8 mouse cellular contexts compared by ENCODE assay signal in genomic region chr11:47378843-47379629, GRCm38 (mm10).
DNase-seq lines count a peak whose midpoint lies in the region; ATAC-seq lines count a peak whose summit lies in the region.

No protein-coding gene starts in this region.

- H3K4me1 ChIP-seq in heart, embryonic 13.5 days: peaks cover 30% of the 10 kb centered on the region
- peaks cover 9% of the 10 kb centered on the region; the same call in 1 of the 2 replicates for H3K4me1 ChIP-seq in kidney, embryonic 16.5 days (ENCODE audit: insufficient read depth, low read length)
- no peaks in the 10 kb centered on the region for H3K4me1 ChIP-seq in liver, embryonic 12.5 days
- peaks cover 8% of the 10 kb centered on the region for H3K4me1 ChIP-seq in neural tube, embryonic 13.5 days (replicated peaks)

- H3K27me3 ChIP-seq in heart, embryonic 13.5 days (replicated peaks): no peaks in the 10 kb centered on the region
- no peaks in the 10 kb centered on the region for H3K27me3 ChIP-seq in kidney, embryonic 16.5 days (ENCODE audit: insufficient read depth, low read length)
- H3K27me3 ChIP-seq in liver, embryonic 12.5 days (replicated peaks): no peaks in the 10 kb centered on the region
- no peaks in the 10 kb centered on the region for H3K27me3 ChIP-seq in neural tube, embryonic 13.5 days

- H3K4me2 ChIP-seq in heart, embryonic 13.5 days: peak overlapping the region; percentile 75
- peak overlapping the region; percentile 77 for H3K4me2 ChIP-seq in kidney, embryonic 16.5 days (replicated peaks; ENCODE audit: low read depth, low read length)
- peak overlapping the region; percentile 49 for H3K4me2 ChIP-seq in liver, embryonic 12.5 days
- H3K4me2 ChIP-seq in neural tube, embryonic 13.5 days: peak overlapping the region; percentile 58

- no peaks in the 10 kb centered on the region for H3K9me3 ChIP-seq in heart, embryonic 13.5 days
- no peaks in the 10 kb centered on the region for H3K9me3 ChIP-seq in kidney, embryonic 16.5 days (ENCODE audit: low read length)
- H3K9me3 ChIP-seq in liver, embryonic 12.5 days (replicated peaks): no peaks in the 10 kb centered on the region
- no peaks in the 10 kb centered on the region for H3K9me3 ChIP-seq in neural tube, embryonic 13.5 days

- WGBS in heart, embryonic 13.5 days: 5% methylated on average over 25 of the region's 25 CpGs
- WGBS in kidney, embryonic 16.5 days: 1% methylated on average over 25 of the region's 25 CpGs
- 17% methylated on average over 25 of the region's 25 CpGs for WGBS in liver, embryonic 12.5 days (ENCODE audit: insufficient replicate concordance)
- 21% methylated on average over 25 of the region's 25 CpGs for WGBS in neural tube, embryonic 13.5 days

- H3K36me3 ChIP-seq in heart, embryonic 13.5 days: no peaks in the 10 kb centered on the region
- H3K36me3 ChIP-seq in kidney, embryonic 16.5 days (ENCODE audit: insufficient read depth, low read length): no peaks in the 10 kb centered on the region
- no peaks in the 10 kb centered on the region for H3K36me3 ChIP-seq in liver, embryonic 12.5 days
- H3K36me3 ChIP-seq in neural tube, embryonic 13.5 days: no peaks in the 10 kb centered on the region

- ATAC-seq in cerebellum, adult (ENCODE audit: insufficient number of reproducible peaks, low FRiP score, low TSS enrichment): 0 out of 2 replicates have a peak, but pooled peaks have one; percentile 3
- peak; percentile 77; the same call in 1 of the 2 replicates for ATAC-seq in heart, embryonic 13.5 days (ENCODE audit: extremely low read depth, insufficient number of reproducible peaks, low FRiP score, low TSS enrichment)
- peak; percentile 95 for ATAC-seq in kidney, embryonic 16.5 days (ENCODE audit: low FRiP score, low TSS enrichment)
- peak; percentile 24; the same call in 1 of the 2 replicates for ATAC-seq in liver, embryonic 12.5 days
- ATAC-seq in neural tube, embryonic 13.5 days (ENCODE audit: low read depth): peak; percentile 67

- no peak for DNase-seq in cerebellum, adult 8-10 months
- peak; percentile 87 for DNase-seq in fibroblast of lung, adult 2 months (ENCODE audit: low read depth)
- peak; percentile 41 for DNase-seq in urinary bladder, adult 2 months (ENCODE audit: low spot score)

- H3K4me3 ChIP-seq in heart, embryonic 13.5 days: peak overlapping the region; percentile 58
- H3K4me3 ChIP-seq in kidney, embryonic 16.5 days (ENCODE audit: low read length): peak overlapping the region; percentile 49
- H3K4me3 ChIP-seq in liver, embryonic 12.5 days: peak overlapping the region; percentile 14
- peak overlapping the region; percentile 28 for H3K4me3 ChIP-seq in neural tube, embryonic 13.5 days

- H3K9ac ChIP-seq in heart, embryonic 13.5 days: peak overlapping the region; percentile 77
- peak overlapping the region; percentile 73 for H3K9ac ChIP-seq in kidney, embryonic 16.5 days (replicated peaks; ENCODE audit: low read length)
- H3K9ac ChIP-seq in liver, embryonic 12.5 days: no peak overlapping the region
- peak overlapping the region; percentile 65 for H3K9ac ChIP-seq in neural tube, embryonic 13.5 days

- peak overlapping the region; percentile 96 for H3K27ac ChIP-seq in heart, embryonic 13.5 days (replicated peaks)
- peak overlapping the region; percentile 82 for H3K27ac ChIP-seq in kidney, embryonic 16.5 days (ENCODE audit: low read length)
- H3K27ac ChIP-seq in liver, embryonic 12.5 days: no peak overlapping the region
- H3K27ac ChIP-seq in neural tube, embryonic 13.5 days (replicated peaks): peak overlapping the region; percentile 23

Comparison
In these comparisons a context has a peak if more than half of its experiments do, and no peak if none do; other contexts are left out.
1. ATAC-seq: peak in every context shown above with its lines; median percentile 95 in kidney, embryonic 16.5 days; 77 in heart, embryonic 13.5 days; 67 in neural tube, embryonic 13.5 days; 24 in liver, embryonic 12.5 days; 3 in cerebellum, adult.